Mouse (Mus musculus): ENCODE data around the gene Exoc6b. TPM values are rescaled to one million over a fixed set of nuclear protein-coding genes. Genes with fewer than 3 reads are reported as not detected.
"Not testable (repeated sequence)": the region's sequence is repeated elsewhere in the genome, so short reads cannot be mapped to it uniquely, and the experiment has no call there.

The Exoc6b gene
- total RNA-seq, 1 experiment = 19.8 TPM

DNA sequence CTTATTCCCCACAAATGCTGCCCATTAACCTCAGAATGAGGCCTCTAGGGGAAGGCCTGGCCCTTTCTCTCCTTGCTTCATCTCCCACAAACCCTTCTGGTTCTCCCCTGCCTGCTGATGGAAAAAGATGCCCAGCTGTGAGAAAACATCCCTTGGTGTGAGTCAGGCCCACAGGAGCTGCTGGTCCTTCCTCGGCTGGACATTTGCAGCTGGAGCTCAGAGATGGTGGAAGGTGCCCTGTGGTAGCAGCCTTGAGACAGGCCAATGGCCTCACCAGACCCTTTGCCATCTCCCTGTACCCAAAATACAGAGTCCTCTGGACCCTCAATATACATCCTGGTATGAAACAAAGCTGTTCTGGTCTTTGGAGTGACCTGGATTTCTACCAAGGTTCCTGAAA lies 452.7 kb downstream of the Exoc6b start:
- no peaks in the 10 kb centered on the region for H3K9me3 ChIP-seq (ENCODE audit: control insufficient read depth, insufficient read depth, low read depth, low read length)
- H3K9ac ChIP-seq (ENCODE audit: insufficient read depth, low read depth, low read length, poor library complexity, severe bottlenecking) = no peak overlapping the region
- H3K4me3 ChIP-seq (ENCODE audit: insufficient read depth in 1 of 2, low read depth in 1 of 2, low read length in 2 of 2, poor library complexity in 1 of 2, severe bottlenecking in 1 of 2) = no peak overlapping the region
- H3K4me1 ChIP-seq (ENCODE audit: control insufficient read depth in 2 of 2, insufficient read depth in 2 of 2, low read length in 2 of 2, poor library complexity in 1 of 2) = no peaks in the 10 kb centered on the region
- no peak overlapping the region for H3K27ac ChIP-seq (ENCODE audit: insufficient read depth, low read depth, low read length, poor library complexity, severe bottlenecking)
- TF ChIP-seq HCFC1 (IDR thresholded peaks at IDR 0.05; ENCODE audit: borderline replicate concordance, insufficient read depth, low read length) = no peak
- TF ChIP-seq ZNF384 (IDR thresholded peaks at IDR 0.05; ENCODE audit: low read depth, low read length) = no peak
- DNase-seq (ENCODE audit: low read depth, low spot score) = no peak
- peaks cover 2% of the 10 kb centered on the region; the same call in 1 of the 2 replicates for H3K36me3 ChIP-seq (ENCODE audit: control insufficient read depth, insufficient read depth, low read length, poor library complexity, severe bottlenecking)
- in situ Hi-C loops (cut with MboI; ENCODE audit: low sequenced_read_pairs in 2 of 2, unreplicated experiment in 2 of 2) = no loop called here

DNA sequence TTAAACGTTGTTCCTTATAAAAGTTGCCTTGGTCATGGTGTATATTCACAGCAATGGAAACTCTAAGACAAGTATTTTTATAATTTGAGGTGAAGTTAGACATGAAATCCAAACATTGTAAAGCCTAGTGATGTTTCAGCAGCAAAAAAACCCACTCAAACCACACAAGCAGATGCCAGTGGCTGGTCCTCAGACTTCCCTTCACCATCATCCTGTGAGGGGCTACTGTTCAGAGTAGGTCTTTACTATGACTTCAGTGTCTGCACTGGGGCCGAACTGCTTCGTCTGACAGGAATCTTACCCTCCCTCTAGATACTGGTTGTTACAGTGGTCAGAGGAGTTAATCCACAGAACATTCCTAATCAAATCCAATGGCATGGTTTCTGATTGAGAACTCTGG lies 455.8 kb downstream of the Exoc6b start:
- Histone ChIP-seq H3K4me1 (ENCODE audit: control insufficient read depth in 2 of 2, insufficient read depth in 2 of 2, low read length in 2 of 2, poor library complexity in 1 of 2) (no peaks in the 10 kb centered on the region), H3K9me3 (ENCODE audit: control insufficient read depth, insufficient read depth, low read depth, low read length) (no peaks in the 10 kb centered on the region), H3K4me3 (ENCODE audit: insufficient read depth in 1 of 2, low read depth in 1 of 2, low read length in 2 of 2, poor library complexity in 1 of 2, severe bottlenecking in 1 of 2) (no peak overlapping the region), H3K36me3 (ENCODE audit: control insufficient read depth, insufficient read depth, low read length, poor library complexity, severe bottlenecking) (no peaks in the 10 kb centered on the region), H3K27ac (ENCODE audit: insufficient read depth, low read depth, low read length, poor library complexity, severe bottlenecking) (no peak overlapping the region), H3K9ac (ENCODE audit: insufficient read depth, low read depth, low read length, poor library complexity, severe bottlenecking) (no peak overlapping the region)
- TF ChIP-seq ZC3H11A (IDR thresholded peaks at IDR 0.05; ENCODE audit: borderline replicate concordance, low read depth, low read length) = no peak
- no peak for TF ChIP-seq ZNF384 (IDR thresholded peaks at IDR 0.05; ENCODE audit: low read depth, low read length)
- no peak for TF ChIP-seq HCFC1 (IDR thresholded peaks at IDR 0.05; ENCODE audit: borderline replicate concordance, insufficient read depth, low read length)
- no peak for TF ChIP-seq CHD2 (IDR thresholded peaks at IDR 0.05; ENCODE audit: low read depth, low read length)
- TF ChIP-seq MAFK (IDR thresholded peaks at IDR 0.05; ENCODE audit: insufficient read depth, low read depth, low read length) = no peak
- DNase-seq (ENCODE audit: low read depth, low spot score) = no peak
- in situ Hi-C loops (cut with MboI; ENCODE audit: low sequenced_read_pairs in 2 of 2, unreplicated experiment in 2 of 2) = no loop called here

DNA sequence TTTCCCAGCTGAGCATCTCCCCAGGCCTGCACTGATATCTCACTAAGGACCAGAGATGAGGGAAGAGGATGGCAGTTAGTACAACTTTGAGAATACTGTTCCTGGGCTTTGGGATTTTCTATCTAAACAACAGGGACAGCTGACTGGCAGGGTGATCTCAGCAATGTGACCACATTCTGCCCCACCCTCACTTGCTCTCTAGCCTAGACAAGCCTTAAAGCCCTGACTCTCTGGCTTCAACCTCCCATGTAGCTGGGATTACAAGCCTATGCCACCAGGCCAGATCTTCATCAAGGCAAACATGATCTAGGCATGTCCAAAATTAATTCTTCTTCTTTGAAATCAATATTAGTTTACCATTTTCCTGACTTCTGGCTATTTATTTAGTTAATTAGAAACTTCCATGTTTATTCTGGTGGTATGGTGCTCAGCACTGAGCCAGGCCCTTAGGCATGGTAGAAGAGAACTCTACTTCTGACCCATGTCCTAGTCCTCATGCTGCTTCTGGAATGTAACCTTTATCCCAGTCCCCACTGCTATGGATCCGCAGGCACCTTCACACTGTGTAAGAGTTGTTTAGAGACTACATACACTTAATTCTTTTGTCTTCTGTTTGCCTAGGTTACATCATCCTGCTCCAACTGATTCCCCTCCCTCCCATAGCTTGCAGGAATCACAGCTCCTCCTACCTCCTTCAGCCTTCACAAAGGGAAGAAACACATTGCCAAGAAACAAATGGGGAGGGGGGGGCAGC lies 468.0 kb downstream of the Exoc6b start:
- in situ Hi-C loops (cut with MboI; ENCODE audit: low sequenced_read_pairs in 2 of 2, unreplicated experiment in 2 of 2) = no loop called here
- Histone ChIP-seq H3K9ac (ENCODE audit: insufficient read depth, low read depth, low read length, poor library complexity, severe bottlenecking) (no peak overlapping the region), H3K9me3 (ENCODE audit: control insufficient read depth, insufficient read depth, low read depth, low read length) (no peaks in the 10 kb centered on the region), H3K4me1 (ENCODE audit: control insufficient read depth in 2 of 2, insufficient read depth in 2 of 2, low read length in 2 of 2, poor library complexity in 1 of 2) (peaks cover 1 to 5% of the 10 kb centered on the region in 2 experiments; a peak in 1 of 4 replicates), H3K27ac (ENCODE audit: insufficient read depth, low read depth, low read length, poor library complexity, severe bottlenecking) (no peak overlapping the region), H3K36me3 (ENCODE audit: control insufficient read depth, insufficient read depth, low read length, poor library complexity, severe bottlenecking) (no peaks in the 10 kb centered on the region), H3K4me3 (ENCODE audit: insufficient read depth in 1 of 2, low read depth in 1 of 2, low read length in 2 of 2, poor library complexity in 1 of 2, severe bottlenecking in 1 of 2) (no peak overlapping the region)
- TF ChIP-seq ZC3H11A (IDR thresholded peaks at IDR 0.05; ENCODE audit: borderline replicate concordance, low read depth, low read length) (no peak), MAFK (IDR thresholded peaks at IDR 0.05; ENCODE audit: insufficient read depth, low read depth, low read length) (no peak), HCFC1 (IDR thresholded peaks at IDR 0.05; ENCODE audit: borderline replicate concordance, insufficient read depth, low read length) (no peak), ZNF384 (IDR thresholded peaks at IDR 0.05; ENCODE audit: low read depth, low read length) (no peak), CHD2 (IDR thresholded peaks at IDR 0.05; ENCODE audit: low read depth, low read length) (no peak)
- DNase-seq (ENCODE audit: low read depth, low spot score) = no peak

DNA sequence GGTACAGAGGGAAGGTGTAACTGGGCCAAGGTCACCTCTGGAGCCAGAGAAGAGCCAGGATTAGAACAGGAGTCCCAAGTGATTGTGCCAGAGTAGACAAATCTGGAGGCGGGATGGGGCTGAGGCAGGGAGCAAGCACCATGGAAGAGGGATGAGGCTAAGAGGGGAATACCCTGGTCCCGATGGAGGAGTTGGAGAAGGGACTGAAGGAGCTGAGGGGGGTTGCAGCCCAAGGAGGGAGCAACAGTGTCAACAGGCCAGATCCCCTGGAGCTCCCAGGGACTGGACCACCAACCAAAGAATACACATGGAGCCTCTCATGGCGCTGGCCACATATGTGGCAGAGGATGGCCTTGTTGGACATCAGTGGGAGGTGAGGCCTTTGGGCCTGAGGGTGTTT lies 470.0 kb downstream of the Exoc6b start:
- not testable (repeated sequence) for DNase-seq (ENCODE audit: low read depth, low spot score)

DNA sequence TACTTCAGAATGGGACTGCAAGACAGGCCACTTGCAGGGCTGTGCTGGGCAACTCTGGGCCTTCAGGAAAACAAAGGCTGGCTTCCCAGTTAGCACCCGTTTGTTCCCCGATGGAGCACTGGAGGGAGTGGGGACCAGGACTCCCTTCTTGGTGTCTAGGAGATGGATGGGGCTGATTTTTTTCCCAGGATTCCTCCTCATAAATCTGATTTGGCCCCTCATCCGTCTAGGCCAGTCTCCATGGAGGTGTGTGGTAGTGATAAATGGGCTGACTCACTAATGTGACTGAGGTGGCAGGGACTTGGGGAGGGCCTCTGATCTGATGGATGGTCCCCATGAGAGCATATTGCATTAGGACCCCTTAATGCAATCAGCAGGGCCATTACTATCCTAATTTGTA lies 470.6 kb downstream of the Exoc6b start:
- H3K9ac ChIP-seq (ENCODE audit: insufficient read depth, low read depth, low read length, poor library complexity, severe bottlenecking) = no peak overlapping the region
- peaks cover 1 to 5% of the 10 kb centered on the region in 2 experiments; a peak in 1 of 4 replicates for H3K4me1 ChIP-seq (ENCODE audit: control insufficient read depth in 2 of 2, insufficient read depth in 2 of 2, low read length in 2 of 2, poor library complexity in 1 of 2)
- no peaks in the 10 kb centered on the region for H3K36me3 ChIP-seq (ENCODE audit: control insufficient read depth, insufficient read depth, low read length, poor library complexity, severe bottlenecking)
- no peak overlapping the region for H3K27ac ChIP-seq (ENCODE audit: insufficient read depth, low read depth, low read length, poor library complexity, severe bottlenecking)
- no peaks in the 10 kb centered on the region for H3K9me3 ChIP-seq (ENCODE audit: control insufficient read depth, insufficient read depth, low read depth, low read length)
- no peak for DNase-seq (ENCODE audit: low read depth, low spot score)
- in situ Hi-C loops (cut with MboI; ENCODE audit: low sequenced_read_pairs in 2 of 2, unreplicated experiment in 2 of 2) = loop anchor here (25.0 kb wide), 3 partner anchors 511 to 1536 kb away; partner anchors contain the start of genes Aup1 (in 1 of the 2), Dqx1 (in 1 of the 2), Emx1 (in 1 of the 2) and Htra2 (in 1 of the 2)
- TF ChIP-seq ZC3H11A (IDR thresholded peaks at IDR 0.05; ENCODE audit: borderline replicate concordance, low read depth, low read length) (no peak), ZNF384 (IDR thresholded peaks at IDR 0.05; ENCODE audit: low read depth, low read length) (no peak), MAFK (IDR thresholded peaks at IDR 0.05; ENCODE audit: insufficient read depth, low read depth, low read length) (no peak), HCFC1 (IDR thresholded peaks at IDR 0.05; ENCODE audit: borderline replicate concordance, insufficient read depth, low read length) (no peak)
- no peak overlapping the region for H3K4me3 ChIP-seq (ENCODE audit: insufficient read depth in 1 of 2, low read depth in 1 of 2, low read length in 2 of 2, poor library complexity in 1 of 2, severe bottlenecking in 1 of 2)

More for the DNA sequence above, 470.0 kb downstream of the Exoc6b start:
- in situ Hi-C loops (cut with MboI; ENCODE audit: low sequenced_read_pairs in 2 of 2, unreplicated experiment in 2 of 2) = loop anchor here (25.0 kb wide), 3 partner anchors 512 to 1537 kb away; partner anchors contain the start of genes Aup1 (in 1 of the 2), Dqx1 (in 1 of the 2), Emx1 (in 1 of the 2) and Htra2 (in 1 of the 2)
- not testable (repeated sequence) for H3K36me3 ChIP-seq (ENCODE audit: control insufficient read depth, insufficient read depth, low read length, poor library complexity, severe bottlenecking); H3K4me3 ChIP-seq (ENCODE audit: insufficient read depth in 1 of 2, low read depth in 1 of 2, low read length in 2 of 2, poor library complexity in 1 of 2, severe bottlenecking in 1 of 2); H3K4me1 ChIP-seq (ENCODE audit: control insufficient read depth in 2 of 2, insufficient read depth in 2 of 2, low read length in 2 of 2, poor library complexity in 1 of 2); H3K9ac ChIP-seq (ENCODE audit: insufficient read depth, low read depth, low read length, poor library complexity, severe bottlenecking); H3K9me3 ChIP-seq (ENCODE audit: control insufficient read depth, insufficient read depth, low read depth, low read length); H3K27ac ChIP-seq (ENCODE audit: insufficient read depth, low read depth, low read length, poor library complexity, severe bottlenecking)

Data from ES-E14 (cell line).